Mouse (Mus musculus) frontal cortex, postnatal 14 days (tissue): ENCODE measurements around the gene Ulk4.

Experiments
- DNase-seq, 2 experiments: peaks; one replicate each; pipeline ENCODE4 v3.0.0; 2022; ENCODE audit warnings: low spot score in 2 of 2

The Ulk4 gene

DNA sequence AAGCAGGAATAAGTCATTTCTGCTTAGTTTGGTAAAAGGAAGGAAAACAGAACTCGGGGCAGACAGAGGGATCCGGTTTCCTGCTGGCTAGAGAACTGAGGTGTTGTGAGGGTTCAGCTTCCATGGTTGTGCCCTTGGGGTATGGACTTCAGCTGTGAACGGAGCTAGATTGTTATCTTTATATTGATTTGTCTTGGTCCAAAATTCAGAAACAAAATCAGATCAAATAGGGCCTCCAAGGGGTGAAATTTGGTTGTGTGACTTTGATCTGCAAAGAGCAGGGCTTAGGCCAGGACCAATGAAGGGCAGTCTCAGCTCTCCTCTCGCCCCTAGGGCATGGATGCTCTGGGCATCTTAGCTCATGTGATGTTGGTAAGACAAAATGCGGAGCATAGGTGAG lies 292.5 kb downstream of the Ulk4 start:
- DNase-seq = no peak

DNA sequence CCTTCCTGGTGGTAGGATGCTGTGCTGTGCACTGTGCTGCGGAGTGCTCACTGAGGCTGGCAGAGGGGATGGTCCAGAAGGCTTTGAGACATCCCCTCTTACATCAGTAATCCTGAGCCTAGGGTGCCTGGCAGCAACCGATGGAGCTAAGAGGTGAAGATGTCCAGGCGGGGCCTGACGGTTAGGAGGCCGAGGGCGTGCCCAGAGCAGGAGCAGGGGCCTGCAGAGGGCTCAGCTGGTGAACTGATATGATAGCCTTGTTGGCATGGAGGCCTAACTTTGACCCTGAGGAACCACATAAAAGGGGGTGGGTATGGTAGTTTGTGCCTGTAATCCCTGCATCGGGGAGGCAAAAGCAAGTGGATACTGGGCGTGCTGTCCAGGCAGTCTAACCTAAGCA lies 293.1 kb downstream of the Ulk4 start:
- no peak for DNase-seq

DNA sequence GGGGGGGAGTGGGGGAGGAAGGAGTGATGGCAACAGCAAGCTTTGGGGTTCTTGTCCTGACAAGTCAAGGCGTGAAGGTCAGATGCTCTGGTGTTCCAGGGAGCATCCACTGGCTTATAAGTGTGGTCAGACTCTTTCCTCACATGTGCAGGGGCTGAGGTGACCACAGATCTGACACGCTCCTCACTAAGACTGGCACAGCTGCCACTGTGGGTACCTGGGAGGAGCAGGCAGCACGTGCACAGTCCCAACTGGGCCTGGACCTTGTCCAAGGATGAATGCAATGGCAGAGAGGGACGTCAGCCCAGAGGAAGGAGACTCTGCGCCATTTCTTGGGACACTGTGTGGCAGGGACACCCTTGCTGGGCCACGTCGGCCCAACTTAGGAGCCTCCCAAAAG lies 295.2 kb downstream of the Ulk4 start:
- DNase-seq = no peak

DNA sequence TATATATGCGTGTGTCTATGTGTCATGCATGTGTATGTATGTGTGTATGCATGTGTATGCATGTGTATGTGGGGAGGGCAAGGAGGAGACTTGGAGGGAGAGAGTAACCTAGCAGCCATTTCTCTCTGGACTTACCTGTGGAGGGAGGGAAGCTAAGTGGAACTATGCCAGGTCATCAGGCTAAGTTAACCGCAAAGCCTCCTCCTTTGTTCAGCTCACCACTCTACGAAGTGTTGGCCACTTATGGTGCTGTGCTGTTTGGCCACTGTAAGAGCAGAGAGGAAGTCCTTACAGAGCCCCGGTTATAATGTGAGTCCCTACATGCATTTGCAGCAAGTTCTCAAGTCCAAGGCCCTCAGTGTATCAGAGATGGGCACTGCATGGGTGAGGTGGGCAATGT lies 300.1 kb downstream of the Ulk4 start:
- DNase-seq = no peak

DNA sequence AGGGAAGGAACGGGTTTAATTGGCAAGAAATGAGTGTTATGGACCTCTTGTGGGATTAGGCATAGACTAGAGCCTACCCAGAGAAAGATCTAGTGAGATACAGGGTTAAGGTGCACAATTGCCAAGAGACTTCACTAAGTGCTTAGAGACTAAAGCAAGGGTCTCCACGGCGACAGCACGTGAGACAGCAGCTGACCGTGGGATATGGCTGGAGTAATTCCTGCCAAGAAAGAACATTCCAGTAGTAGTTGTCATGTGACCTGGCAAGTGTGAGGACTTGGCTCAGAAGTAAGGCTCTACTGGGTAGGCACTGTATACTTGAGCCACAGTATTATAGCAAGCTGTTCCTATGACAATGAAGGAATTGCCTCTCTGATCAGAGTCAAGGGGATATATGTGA lies 300.8 kb downstream of the Ulk4 start:
- no peak for DNase-seq

DNA sequence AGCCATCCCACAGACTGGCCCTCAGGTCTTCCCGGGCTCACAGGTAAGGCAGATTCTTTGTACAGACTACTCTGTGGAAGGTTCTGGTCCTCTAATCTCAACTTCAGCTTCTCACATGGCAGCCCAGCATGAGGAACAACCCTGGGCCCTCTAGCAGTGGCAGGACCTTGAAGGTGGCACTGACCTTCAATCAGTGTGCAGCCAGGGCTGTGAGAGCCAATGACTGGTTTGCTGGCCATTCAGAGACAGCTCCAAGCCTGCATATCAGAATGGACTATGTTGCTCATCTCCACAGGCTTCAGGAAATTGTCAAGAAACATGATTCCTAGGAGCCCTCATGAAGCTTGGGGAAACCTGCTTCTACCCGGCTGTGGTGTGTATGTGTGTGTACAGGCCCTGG lies 302.8 kb downstream of the Ulk4 start:
- DNase-seq = no peak

DNA sequence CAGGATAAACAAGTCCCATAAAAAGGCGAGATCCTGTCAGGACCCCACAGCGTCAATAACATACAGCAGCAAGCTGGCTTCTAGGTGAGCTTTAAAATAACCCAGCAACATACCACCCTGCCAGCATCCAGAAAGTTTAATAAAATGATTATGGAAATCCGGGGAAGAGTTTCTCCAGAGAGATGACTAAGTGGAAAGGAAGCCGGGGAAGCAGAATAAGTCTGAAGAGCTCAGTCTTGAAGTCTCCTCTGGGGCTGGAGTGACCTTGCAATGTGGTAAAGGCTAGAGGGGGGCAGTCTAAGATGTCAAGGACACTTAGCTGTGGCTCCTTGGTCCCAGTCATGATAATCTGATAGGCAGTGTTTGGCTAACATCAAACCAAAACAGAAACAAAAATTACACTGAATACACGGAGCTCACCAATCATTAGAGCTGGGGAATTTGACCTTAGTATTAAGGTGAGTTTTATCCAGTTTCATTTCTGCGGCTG lies 303.9 kb downstream of the Ulk4 start:
- no peak for DNase-seq

DNA sequence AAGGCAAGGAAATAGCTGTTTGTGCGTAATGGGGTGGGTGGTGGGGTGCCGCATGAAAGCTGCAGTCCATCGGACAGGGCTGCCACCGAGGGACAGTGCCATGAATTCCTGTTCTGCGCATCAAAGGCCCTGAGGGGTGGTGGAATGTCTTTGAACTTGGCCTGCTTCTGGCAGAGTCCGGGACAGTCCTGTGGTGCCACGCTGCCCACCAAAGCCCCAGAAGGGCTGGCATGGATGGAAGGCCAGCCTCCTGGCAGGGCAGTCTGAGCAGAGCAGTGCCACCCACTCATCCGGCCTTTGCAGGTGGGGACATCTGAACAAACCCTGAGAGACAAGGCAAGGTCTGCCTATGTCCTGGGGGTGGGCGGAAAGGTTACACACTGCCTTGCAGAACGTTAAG lies 312.0 kb downstream of the Ulk4 start:
- no peak for DNase-seq

DNA sequence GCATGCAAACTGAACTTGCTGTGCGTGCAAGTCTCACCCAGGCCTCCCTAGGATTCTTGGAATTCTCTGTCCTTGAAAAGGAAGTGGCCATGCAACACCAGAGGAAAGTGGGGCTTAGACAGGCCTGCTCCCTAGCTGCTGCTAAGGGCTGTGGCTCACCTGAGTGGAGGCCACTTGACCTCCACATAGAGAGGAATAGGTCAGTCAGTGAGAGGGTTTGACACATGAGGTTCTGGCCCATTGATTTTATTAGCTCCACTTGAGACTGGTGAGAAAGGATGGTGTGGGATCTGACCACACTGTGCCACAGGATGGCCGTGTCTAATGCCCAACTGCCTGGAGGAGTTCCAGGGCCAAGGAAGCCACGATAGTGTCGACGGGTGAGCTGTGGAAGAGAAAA lies 312.8 kb downstream of the Ulk4 start:
- no peak for DNase-seq

DNA sequence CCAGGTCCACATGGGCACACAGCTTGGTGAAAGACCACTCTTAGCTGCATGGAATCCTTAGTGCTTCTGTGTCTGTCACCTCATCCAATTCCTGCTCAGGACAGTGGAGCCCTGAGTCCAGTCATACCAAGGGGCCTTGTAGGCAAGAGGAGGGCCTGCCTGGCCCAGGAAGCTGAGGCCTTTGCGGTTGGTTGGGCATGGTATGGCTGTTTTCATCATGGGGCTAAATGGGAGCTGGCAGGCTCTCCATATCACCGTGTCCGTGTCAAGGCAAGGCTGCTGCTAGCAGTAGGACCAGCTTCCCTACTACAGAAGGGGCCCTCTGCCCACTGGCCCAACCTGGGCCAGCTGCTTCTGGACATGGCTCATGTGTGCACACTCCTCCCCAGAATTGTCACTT lies 313.3 kb downstream of the Ulk4 start:
- no peak for DNase-seq

DNA sequence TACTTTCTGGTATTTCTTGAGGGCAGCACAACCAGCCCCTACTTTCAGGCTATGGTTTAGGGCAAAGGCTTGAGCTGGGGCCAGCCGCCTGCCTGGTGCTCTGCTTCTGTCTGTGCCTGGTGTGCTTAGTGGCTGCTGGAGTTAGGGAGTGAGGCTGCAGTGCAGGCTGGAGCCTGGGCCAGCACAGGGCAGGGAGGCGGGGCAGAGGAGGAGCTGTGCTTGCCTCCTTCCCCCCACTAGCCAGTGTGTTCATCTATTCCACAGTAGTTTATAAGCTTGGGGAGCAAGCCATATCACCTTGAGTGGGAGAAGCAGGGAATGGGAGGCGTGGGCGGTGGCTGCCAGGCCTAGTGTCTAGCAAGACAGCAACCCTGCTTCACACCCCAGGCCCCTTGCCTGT lies 313.9 kb downstream of the Ulk4 start:
- DNase-seq = no peak

DNA sequence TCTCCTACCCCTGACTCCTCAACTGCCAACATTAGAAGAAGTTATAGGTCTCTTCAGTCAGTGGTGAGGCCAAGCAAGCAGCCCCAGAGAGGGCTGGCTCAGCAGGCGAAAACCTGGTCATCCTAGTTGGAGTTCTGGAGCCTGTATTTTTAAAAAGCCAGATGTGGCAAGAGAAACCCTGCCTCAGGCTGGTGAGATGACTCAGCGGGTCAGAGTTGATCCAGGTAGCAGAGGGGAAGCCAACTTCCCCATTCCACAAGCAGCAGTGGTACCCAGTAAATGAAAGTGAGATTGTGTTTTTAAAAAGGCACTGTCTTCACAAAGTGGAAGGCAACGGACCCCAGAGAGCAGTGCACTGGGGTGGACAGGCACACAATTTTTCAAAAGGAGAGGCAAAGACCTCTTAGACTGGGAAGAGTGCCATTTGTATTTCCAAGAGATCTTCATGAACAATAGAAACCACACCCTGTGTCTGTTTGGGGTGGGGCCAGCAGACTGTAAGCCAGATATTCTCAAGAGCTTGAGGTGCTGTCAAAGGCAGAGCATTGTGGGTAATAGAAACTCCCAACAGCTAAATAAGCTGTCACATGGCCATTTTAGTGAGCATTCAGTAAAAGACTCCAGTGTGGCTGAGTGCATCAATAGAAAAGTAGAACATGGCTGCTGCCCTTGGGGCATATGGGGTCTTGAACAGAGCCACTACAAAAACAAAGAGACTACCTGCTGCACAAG lies 314.9 kb downstream of the Ulk4 start:
- DNase-seq = no peak

DNA sequence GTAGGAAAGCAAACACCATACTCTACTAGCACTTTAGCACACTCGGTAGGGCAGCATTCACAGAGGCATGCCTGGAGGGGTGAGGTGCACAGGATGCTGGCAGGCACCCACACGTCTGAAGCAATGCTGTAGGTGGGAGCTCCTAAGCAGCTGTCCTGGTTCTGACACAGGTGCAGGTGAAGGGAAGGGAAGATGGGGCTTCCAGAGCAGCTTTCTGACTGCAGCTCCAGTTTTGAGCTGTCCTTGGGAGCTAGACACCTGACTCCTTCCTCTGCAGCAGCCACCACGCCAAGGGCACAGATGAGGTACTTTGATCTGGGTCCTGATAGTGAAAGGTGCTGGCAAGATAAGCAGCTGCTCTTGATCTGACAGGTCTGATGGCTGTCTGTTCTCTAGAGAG lies 315.5 kb downstream of the Ulk4 start:
- DNase-seq = no peak

DNA sequence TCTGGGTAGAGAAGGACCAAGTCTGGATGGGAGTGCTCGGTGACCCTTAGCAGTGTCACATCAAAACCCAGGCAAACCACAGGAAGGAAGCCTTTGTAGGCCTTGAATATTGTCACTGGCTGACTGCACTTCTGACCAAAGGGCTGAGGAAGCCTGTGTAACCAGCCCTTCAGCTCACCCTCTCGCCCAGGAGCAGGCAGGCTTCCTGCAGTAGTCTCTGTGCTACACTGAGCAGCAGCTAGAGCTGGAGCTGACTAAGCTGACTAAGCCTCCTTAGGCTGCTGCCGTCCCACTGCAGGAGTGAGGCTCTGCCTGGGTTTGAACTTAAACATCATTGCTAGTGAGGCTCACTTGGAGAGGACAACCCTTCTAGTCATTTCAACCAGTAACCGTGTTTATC lies 316.4 kb downstream of the Ulk4 start:
- DNase-seq = no peak

DNA sequence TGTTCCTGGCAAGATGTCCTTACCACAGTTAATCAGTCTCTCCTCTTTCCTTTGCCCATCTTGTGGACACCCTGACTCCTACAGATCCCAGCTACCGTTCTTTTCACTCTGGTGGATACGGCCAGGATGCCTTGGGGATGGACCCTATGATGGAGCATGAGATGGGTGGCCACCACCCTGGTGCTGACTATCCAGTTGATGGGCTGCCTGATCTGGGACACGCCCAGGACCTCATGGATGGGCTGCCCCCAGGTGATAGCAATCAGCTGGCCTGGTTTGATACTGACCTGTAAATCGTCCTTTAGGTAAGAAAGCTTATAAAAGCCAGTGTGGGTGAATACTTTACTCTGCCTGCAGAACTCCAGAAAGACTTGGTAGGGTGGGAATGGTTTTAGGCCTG lies 317.8 kb downstream of the Ulk4 start:
- DNase-seq = no peak

DNA sequence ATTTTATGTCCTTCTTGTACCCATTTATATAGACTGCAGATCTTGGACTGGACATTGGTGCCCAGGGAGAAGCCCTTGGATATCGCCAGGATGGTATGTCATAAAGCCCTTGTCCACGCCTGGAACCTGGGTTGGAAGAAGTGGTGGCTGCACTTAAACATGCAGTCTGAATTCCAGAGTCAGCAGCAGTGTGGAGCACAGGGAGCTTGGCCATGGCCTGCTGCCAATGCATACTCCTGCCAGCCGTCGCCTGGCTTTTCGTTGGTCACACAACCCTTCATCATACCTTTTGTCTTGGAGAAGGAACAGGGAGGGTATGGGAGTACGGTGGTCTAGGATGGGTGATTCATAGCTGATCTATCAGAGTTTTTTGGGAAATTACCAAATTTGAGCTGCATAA lies 318.4 kb downstream of the Ulk4 start:
- no peak for DNase-seq

DNA sequence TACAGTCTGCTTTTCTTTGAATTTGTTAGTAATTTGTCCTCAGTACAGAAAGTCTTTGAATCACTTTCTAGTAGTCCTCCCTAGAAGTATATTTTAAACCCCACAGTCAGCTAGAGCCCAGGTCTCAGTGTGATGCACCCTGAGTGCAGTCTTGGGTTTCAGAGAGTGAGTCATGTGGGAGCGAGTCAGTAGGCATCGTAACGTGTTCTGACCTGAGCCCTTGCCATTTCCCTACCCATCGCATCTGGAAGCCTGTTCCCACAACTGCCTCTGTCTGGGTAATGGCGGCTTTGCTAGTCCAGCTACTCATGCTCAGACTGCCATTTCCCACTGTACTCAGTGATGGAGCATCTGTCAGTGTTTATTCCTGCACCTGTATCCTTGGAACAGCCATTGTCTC lies 318.9 kb downstream of the Ulk4 start:
- no peak for DNase-seq

DNA sequence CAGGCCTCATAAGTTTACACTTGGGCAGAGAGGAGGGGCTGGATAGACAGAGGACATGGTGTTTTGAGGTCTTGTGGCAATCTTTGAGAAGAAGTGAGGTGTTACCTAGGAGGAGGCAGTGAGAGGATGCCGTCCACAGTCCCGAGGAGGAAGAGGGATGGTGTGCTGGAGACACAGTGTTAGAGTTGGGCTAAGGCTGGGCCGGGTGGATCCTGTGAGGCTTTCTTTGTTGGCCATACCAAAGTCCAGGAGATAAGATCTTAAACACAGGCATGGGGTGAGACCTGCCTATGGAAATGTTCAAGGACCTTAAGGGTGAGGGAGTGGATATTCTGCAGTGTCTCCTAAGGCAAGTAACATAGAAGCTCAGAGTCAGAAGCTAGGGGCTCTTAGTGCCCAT lies 325.1 kb downstream of the Ulk4 start:
- no peak for DNase-seq

DNA sequence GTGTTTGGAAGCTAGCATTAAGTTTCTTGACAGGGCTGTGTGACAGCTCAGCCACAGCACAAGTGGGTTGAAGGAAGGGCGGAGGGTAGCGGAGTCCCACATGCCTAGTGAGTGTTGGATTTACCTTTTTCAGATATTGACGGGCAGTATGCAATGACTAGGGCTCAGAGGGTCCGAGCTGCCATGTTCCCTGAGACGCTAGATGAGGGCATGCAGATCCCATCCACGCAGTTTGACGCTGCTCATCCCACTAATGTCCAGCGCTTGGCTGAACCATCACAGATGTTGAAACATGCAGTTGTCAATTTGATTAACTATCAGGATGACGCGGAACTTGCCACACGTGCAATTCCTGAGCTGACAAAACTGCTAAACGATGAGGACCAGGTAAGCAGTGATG lies 326.2 kb downstream of the Ulk4 start:
- no peak for DNase-seq

DNA sequence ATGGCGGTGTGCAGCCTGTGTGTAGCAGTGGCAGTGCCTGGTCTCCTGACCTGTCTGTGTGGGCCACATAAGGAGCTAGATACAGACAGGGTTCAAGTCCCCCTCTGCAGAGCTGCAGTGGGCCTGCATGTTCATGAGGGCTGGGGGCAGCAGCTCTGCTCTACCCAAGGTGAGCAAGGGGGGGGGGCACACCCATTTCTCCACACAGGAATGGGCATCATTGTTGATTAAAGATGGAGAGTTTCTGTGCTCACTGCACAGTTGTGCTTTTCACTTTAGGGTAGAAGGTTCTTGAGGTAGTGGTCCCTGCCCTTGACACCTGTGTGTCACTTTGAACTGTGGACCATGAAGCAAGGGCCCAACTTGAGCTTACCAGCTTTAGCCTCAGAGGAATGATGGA lies 328.2 kb downstream of the Ulk4 start:
- DNase-seq = no peak

DNA sequence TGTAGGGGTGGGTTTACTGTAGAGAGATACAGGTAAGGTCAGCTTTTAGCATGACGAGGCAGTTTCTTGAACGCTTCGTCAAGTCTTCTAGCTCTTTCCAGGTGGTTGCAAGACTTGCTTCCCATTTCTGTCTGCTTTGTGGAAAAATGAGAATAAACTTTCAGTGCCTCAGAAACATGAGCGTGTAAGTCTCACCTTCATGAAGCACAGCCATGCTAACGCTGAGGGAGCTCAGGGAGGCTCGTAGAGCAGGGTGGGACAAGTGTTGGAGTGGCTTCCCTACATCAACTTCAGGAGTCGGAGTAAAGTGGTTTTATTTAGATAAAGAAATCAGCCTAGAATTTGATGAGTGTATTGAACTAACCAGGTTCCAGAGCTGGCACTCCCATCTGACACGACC lies 330.9 kb downstream of the Ulk4 start:
- no peak for DNase-seq

DNA sequence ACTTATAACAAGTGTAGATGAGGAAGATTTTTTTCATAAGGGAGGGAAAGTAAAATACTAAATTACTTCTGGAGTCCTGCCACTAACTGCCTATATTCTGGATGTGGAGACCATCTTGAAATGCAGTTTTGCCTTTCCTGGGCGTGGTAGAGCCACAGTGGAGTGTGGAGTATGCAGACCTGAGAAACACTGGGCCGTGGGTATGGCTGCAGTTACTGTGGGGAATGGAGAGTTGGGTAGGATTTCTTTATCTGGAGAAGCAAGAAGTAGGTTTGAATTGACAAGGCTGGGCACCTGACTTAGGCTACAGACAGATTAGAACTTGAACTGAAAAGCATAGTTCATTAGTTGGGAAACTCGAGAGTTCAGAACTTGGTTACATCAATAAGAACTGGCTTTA lies 332.8 kb downstream of the Ulk4 start:
- no peak for DNase-seq

DNA sequence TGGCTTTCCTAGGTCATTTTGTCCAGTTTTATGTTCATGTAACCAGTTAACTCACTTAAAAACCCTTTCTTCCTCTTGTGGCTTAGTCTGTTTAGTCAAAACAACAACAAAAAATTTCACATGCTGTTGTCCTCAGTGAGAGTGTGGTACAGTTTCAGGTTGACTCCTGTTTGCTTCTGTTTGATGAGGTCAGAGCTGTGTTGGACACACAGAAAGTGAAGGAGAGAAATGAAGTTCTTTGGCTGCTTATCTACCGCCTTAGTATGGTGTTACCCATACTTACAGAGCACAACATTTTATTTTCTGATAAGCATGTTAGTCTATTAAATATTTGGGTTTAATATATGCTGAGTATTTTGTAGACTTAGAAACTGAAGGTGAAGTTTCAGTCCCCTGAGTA lies 333.2 kb downstream of the Ulk4 start:
- DNase-seq = no peak

DNA sequence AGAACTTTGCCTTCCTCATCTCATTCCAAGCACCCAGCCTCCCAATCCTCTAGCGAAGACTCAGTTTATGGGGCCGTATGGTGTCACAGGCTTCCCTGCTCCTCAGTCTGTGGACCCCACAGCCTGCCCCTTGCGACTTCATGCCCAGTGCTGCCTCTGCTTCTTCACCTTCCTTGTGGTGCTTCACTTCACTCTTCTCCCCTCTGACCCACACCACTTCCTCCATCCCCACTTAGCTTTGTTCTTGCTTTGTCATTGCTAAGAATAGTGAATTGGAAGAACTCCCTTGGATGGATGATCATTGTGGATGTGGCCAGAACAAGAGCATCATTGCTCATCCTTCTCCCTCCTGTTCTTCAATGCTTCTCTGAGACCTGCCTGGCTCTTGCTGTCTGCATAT lies 336.1 kb downstream of the Ulk4 start:
- DNase-seq = no peak
